Mouse (Mus musculus): ENCODE measurements around the gene Rcor2. TPM values are rescaled to one million over a fixed set of nuclear protein-coding genes. Genes with fewer than 3 reads are reported as not detected.

Gene Rcor2
- polyA plus RNA-seq, 1 experiment from 2014 or later, result 9.8 TPM

- H3K9ac ChIP-seq (ENCODE audit: low read depth, low read length), result no peak overlapping the region
- H3K27me3 ChIP-seq (ENCODE audit: control insufficient read depth, insufficient read depth, low read length), result no peaks in the 10 kb centered on the region
- no peak for ATAC-seq (ENCODE audit: low FRiP score, low TSS enrichment)
- H3K4me1 ChIP-seq (ENCODE audit: control insufficient read depth, insufficient read depth, low read length), result peaks cover 10% of the 10 kb centered on the region; the same call in 1 of the 2 replicates
- H3K9me3 ChIP-seq (ENCODE audit: control insufficient read depth, low read length), result no peaks in the 10 kb centered on the region
- no peak overlapping the region for H3K4me3 ChIP-seq (ENCODE audit: low read length)
- peaks cover 93% of the 10 kb centered on the region for H3K36me3 ChIP-seq (ENCODE audit: control insufficient read depth, insufficient read depth, low read length)
- no peak overlapping the region for H3K27ac ChIP-seq (ENCODE audit: low read depth, low read length)
- 85% methylated on average over 18 of the region's 18 CpGs for WGBS
- H3K4me2 ChIP-seq (replicated peaks; ENCODE audit: low read depth, low read length), result no peak overlapping the region
Observed at GRCm38 (mm10) chr19:7280557-7281330, 13.6 kb downstream of the Rcor2 start.

GRCm38 (mm10) chr19:7286563-7287315 is 19.6 kb downstream of the Rcor2 start:
- Histone ChIP-seq H3K4me1 (ENCODE audit: control insufficient read depth, insufficient read depth, low read length) (no peaks in the 10 kb centered on the region), H3K9ac (ENCODE audit: low read depth, low read length) (no peak overlapping the region), H3K4me2 (replicated peaks; ENCODE audit: low read depth, low read length) (no peak overlapping the region), H3K9me3 (ENCODE audit: control insufficient read depth, low read length) (no peaks in the 10 kb centered on the region), H3K27me3 (ENCODE audit: control insufficient read depth, insufficient read depth, low read length) (no peaks in the 10 kb centered on the region), H3K27ac (ENCODE audit: low read depth, low read length) (no peak overlapping the region), H3K4me3 (ENCODE audit: low read length) (no peak overlapping the region), H3K36me3 (ENCODE audit: control insufficient read depth, insufficient read depth, low read length) (peaks cover 59% of the 10 kb centered on the region)
- no peak for ATAC-seq (ENCODE audit: low FRiP score, low TSS enrichment)
- 89% methylated on average over 12 of the region's 12 CpGs for WGBS

GRCm38 (mm10) chr19:7288288-7288687 is 21.2 kb downstream of the Rcor2 start:
- no peaks in the 10 kb centered on the region for H3K27me3 ChIP-seq (ENCODE audit: control insufficient read depth, insufficient read depth, low read length)
- H3K9ac ChIP-seq (ENCODE audit: low read depth, low read length), result no peak overlapping the region
- H3K9me3 ChIP-seq (ENCODE audit: control insufficient read depth, low read length), result no peaks in the 10 kb centered on the region
- no peak for ATAC-seq (ENCODE audit: low FRiP score, low TSS enrichment)
- no peak overlapping the region for H3K4me3 ChIP-seq (ENCODE audit: low read length)
- WGBS, result 75% methylated on average over 3 of the region's 3 CpGs
- H3K4me2 ChIP-seq (replicated peaks; ENCODE audit: low read depth, low read length), result no peak overlapping the region
- H3K27ac ChIP-seq (ENCODE audit: low read depth, low read length), result no peak overlapping the region
- peaks cover 10% of the 10 kb centered on the region for H3K4me1 ChIP-seq (ENCODE audit: control insufficient read depth, insufficient read depth, low read length)
- H3K36me3 ChIP-seq (ENCODE audit: control insufficient read depth, insufficient read depth, low read length), result peaks cover 43% of the 10 kb centered on the region

- no peaks in the 10 kb centered on the region for H3K27me3 ChIP-seq (ENCODE audit: control insufficient read depth, insufficient read depth, low read length)
- peaks cover 28% of the 10 kb centered on the region for H3K36me3 ChIP-seq (ENCODE audit: control insufficient read depth, insufficient read depth, low read length)
- WGBS, result 40% methylated on average over 2 of the region's 2 CpGs
- no peak overlapping the region for H3K4me3 ChIP-seq (ENCODE audit: low read length)
- no peaks in the 10 kb centered on the region for H3K9me3 ChIP-seq (ENCODE audit: control insufficient read depth, low read length)
- no peak for ATAC-seq (ENCODE audit: low FRiP score, low TSS enrichment)
- H3K9ac ChIP-seq (ENCODE audit: low read depth, low read length), result no peak overlapping the region
- no peak overlapping the region for H3K4me2 ChIP-seq (replicated peaks; ENCODE audit: low read depth, low read length)
- H3K4me1 ChIP-seq (ENCODE audit: control insufficient read depth, insufficient read depth, low read length), result peaks cover 24% of the 10 kb centered on the region
- H3K27ac ChIP-seq (ENCODE audit: low read depth, low read length), result no peak overlapping the region
Observed at GRCm38 (mm10) chr19:7289767-7290166, 22.6 kb downstream of the Rcor2 start.

GRCm38 (mm10) chr19:7291958-7292709 is 25.0 kb downstream of the Rcor2 start:
- Histone ChIP-seq H3K4me1 (ENCODE audit: control insufficient read depth, insufficient read depth, low read length) (peaks cover 35% of the 10 kb centered on the region), H3K36me3 (ENCODE audit: control insufficient read depth, insufficient read depth, low read length) (peaks cover 5% of the 10 kb centered on the region; the same call in 1 of the 2 replicates), H3K4me3 (ENCODE audit: low read length) (no peak overlapping the region), H3K9me3 (ENCODE audit: control insufficient read depth, low read length) (no peaks in the 10 kb centered on the region), H3K9ac (ENCODE audit: low read depth, low read length) (no peak overlapping the region), H3K27ac (ENCODE audit: low read depth, low read length) (no peak overlapping the region; the same call in 1 of the 2 replicates), H3K4me2 (replicated peaks; ENCODE audit: low read depth, low read length) (no peak overlapping the region), H3K27me3 (ENCODE audit: control insufficient read depth, insufficient read depth, low read length) (no peaks in the 10 kb centered on the region)
- no peak for ATAC-seq (ENCODE audit: low FRiP score, low TSS enrichment)
- 74% methylated on average over 7 of the region's 7 CpGs for WGBS

GRCm38 (mm10) chr19:7294098-7294876 is 27.2 kb downstream of the Rcor2 start:
- peak overlapping the region; percentile 3; the same call in 1 of the 2 replicates for H3K27ac ChIP-seq (ENCODE audit: low read depth, low read length)
- no peak for ATAC-seq (ENCODE audit: low FRiP score, low TSS enrichment)
- no peak overlapping the region for H3K4me3 ChIP-seq (ENCODE audit: low read length)
- H3K4me2 ChIP-seq (replicated peaks; ENCODE audit: low read depth, low read length), result no peak overlapping the region
- no peaks in the 10 kb centered on the region for H3K9me3 ChIP-seq (ENCODE audit: control insufficient read depth, low read length)
- 0 out of 2 replicates have a peak, but pooled peaks cover 4% of the 10 kb centered on the region for H3K36me3 ChIP-seq (ENCODE audit: control insufficient read depth, insufficient read depth, low read length)
- no peak overlapping the region for H3K9ac ChIP-seq (ENCODE audit: low read depth, low read length)
- no peaks in the 10 kb centered on the region for H3K27me3 ChIP-seq (ENCODE audit: control insufficient read depth, insufficient read depth, low read length)
- WGBS, result 58% methylated on average over 8 of the region's 8 CpGs
- H3K4me1 ChIP-seq (ENCODE audit: control insufficient read depth, insufficient read depth, low read length), result peaks cover 35% of the 10 kb centered on the region

- H3K36me3 ChIP-seq (ENCODE audit: control insufficient read depth, insufficient read depth, low read length), result 0 out of 2 replicates have a peak, but pooled peaks cover 2% of the 10 kb centered on the region
- H3K4me1 ChIP-seq (ENCODE audit: control insufficient read depth, insufficient read depth, low read length), result peaks cover 35% of the 10 kb centered on the region
- 45% methylated on average over 15 of the region's 15 CpGs for WGBS
- H3K9ac ChIP-seq (ENCODE audit: low read depth, low read length), result peak overlapping the region; percentile 19; the same call in 1 of the 2 replicates
- H3K27me3 ChIP-seq (ENCODE audit: control insufficient read depth, insufficient read depth, low read length), result no peaks in the 10 kb centered on the region
- H3K9me3 ChIP-seq (ENCODE audit: control insufficient read depth, low read length), result no peaks in the 10 kb centered on the region
- H3K4me3 ChIP-seq (ENCODE audit: low read length), result no peak overlapping the region
- H3K4me2 ChIP-seq (replicated peaks; ENCODE audit: low read depth, low read length), result peak overlapping the region; percentile 1; the same call in 1 of the 2 replicates
- ATAC-seq (ENCODE audit: low FRiP score, low TSS enrichment), result peak; percentile 29; the same call in 1 of the 2 replicates
- H3K27ac ChIP-seq (ENCODE audit: low read depth, low read length), result peak overlapping the region; percentile 3; the same call in 1 of the 2 replicates
Observed at GRCm38 (mm10) chr19:7295071-7295658, 28.0 kb downstream of the Rcor2 start.

- Histone ChIP-seq H3K4me3 (ENCODE audit: low read length) (no peak overlapping the region), H3K27ac (ENCODE audit: low read depth, low read length) (no peak overlapping the region), H3K4me2 (replicated peaks; ENCODE audit: low read depth, low read length) (0 out of 2 replicates have a peak overlapping the region, but pooled peaks have one; percentile 1), H3K36me3 (ENCODE audit: control insufficient read depth, insufficient read depth, low read length) (0 out of 2 replicates have a peak, but pooled peaks cover 2% of the 10 kb centered on the region), H3K9ac (ENCODE audit: low read depth, low read length) (no peak overlapping the region), H3K4me1 (ENCODE audit: control insufficient read depth, insufficient read depth, low read length) (peaks cover 35% of the 10 kb centered on the region), H3K9me3 (ENCODE audit: control insufficient read depth, low read length) (no peaks in the 10 kb centered on the region), H3K27me3 (ENCODE audit: control insufficient read depth, insufficient read depth, low read length) (no peaks in the 10 kb centered on the region)
- 77% methylated on average over 4 of the region's 4 CpGs for WGBS
- ATAC-seq (ENCODE audit: low FRiP score, low TSS enrichment), result no peak
Observed at GRCm38 (mm10) chr19:7295959-7296358, 28.8 kb downstream of the Rcor2 start.

Data from kidney, embryonic 14.5 days (tissue).